Mouse (Mus musculus) megakaryocyte, embryonic 14.5 days (primary cell): ENCODE measurements around the gene Ano6.

Experiments used
- FLI1 ChIP-seq: IDR thresholded peaks from 2 replicates; pipeline ENCODE4 v1.6.1; 2012; ENCODE audit warnings: low read length, inconsistent platforms, mixed read lengths
- GATA1 ChIP-seq: IDR thresholded peaks from 3 replicates; pipeline ENCODE4 v1.6.1; 2012; ENCODE audit warnings: mixed read lengths, low read length, inconsistent platforms, borderline replicate concordance

DNA sequence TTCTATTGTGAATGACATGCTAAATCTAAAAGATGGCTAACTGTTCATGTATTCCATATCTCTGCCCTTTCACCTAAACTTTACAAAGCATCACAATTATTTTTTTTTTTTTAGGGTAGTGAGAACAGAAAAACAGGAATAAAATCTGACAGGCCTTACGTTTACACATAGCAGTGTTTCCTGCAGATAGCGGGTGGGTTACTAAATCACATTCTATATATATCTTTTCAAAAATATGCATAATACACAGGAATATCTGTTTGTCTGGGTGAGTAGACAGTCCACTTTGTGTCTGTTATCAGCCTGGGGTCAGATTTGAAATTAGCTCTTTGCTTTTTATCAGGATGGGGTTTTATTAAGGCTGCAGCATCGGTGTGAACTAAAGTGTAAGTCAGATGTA is 166.0 kb downstream of the Ano6 start:
- TF ChIP-seq GATA1 (no peak), FLI1 (no peak)
